Mouse (Mus musculus) spleen, postnatal 14 days (tissue): ENCODE measurements around the gene Itsn1.

ENCODE experiments used
- DNase-seq, 2 experiments: peaks; one replicate each; pipeline ENCODE4 v3.0.0; 2021 to 2022; ENCODE audit warnings: low spot score in 2 of 2

The Itsn1 gene

GRCm38 (mm10) chr16:91768586-91768985 lies 39.5 kb downstream of the Itsn1 start:
- no peak for DNase-seq

DNA sequence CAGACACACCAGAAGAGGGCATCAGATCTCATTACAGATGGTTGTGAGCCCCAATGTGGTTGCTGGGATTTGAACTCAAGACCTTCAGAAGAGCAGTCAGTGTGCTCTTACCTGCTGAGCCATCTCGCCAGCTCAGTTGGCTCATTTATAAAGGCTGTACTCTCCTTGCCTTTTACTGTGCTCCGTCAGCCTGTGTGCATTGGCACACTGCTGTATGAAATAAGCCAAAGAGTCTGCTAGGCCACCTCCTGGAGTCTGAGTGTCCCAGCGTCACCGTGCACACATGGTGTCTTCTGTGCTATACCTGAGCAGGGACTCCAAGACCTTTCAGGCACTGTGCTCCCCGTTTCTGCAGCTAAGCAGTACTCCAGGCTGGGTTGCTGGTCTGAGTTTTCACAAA lies 40.8 kb downstream of the Itsn1 start:
- DNase-seq: no peak

DNA sequence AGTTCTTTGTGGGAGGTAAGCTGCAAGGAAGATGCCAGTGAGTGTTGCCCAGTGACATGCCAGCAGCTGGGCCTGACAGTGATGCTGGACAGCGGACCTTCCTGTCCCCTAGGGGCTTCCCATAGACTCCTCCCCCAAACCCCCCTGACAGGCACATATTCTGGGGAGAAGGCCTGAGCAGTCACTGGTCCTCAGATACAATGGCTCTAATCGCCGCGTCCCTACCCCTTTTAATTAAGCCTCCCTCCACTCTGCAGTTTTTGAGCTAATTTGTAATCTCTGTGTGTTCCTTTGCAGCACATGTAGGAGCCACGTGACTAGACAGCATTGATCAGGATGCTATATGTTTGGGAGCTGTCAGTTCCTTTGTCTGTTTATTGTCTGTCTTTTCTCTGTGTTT lies 41.6 kb downstream of the Itsn1 start:
- DNase-seq: no peak

GRCm38 (mm10) chr16:91771334-91771733 lies 42.3 kb downstream of the Itsn1 start:
- no peak for DNase-seq

- DNase-seq: no peak
Measured at GRCm38 (mm10) chr16:91772586-91772985, 43.5 kb downstream of the Itsn1 start.

GRCm38 (mm10) chr16:91779576-91779975 lies 50.5 kb downstream of the Itsn1 start:
- DNase-seq: no peak

- no peak for DNase-seq
Measured at GRCm38 (mm10) chr16:91780151-91780550, 51.1 kb downstream of the Itsn1 start.

- no peak for DNase-seq
Measured at GRCm38 (mm10) chr16:91780826-91781225, 51.7 kb downstream of the Itsn1 start.

DNA sequence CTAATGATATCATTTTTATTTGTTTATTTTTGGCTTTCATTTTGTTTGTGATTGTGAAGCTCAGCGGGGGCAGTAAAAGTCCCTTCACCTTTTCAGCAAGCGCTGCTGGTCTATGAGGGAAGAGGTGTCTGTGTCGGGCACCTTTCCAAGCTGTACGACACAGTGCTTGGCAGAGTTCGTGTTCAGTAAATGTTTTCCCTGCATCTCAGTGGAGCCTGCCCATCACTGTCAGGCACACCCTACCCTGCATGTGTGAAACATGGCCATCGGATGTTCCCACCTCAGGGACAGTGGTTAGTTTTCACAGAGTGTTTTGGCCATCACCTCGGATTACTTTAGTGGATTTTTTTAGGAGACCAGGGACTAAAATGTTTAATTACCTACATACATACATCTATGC lies 54.1 kb downstream of the Itsn1 start:
- DNase-seq: no peak

GRCm38 (mm10) chr16:91784298-91784697 lies 55.2 kb downstream of the Itsn1 start:
- no peak for DNase-seq

GRCm38 (mm10) chr16:91786425-91786824 lies 57.3 kb downstream of the Itsn1 start:
- no peak for DNase-seq

DNA sequence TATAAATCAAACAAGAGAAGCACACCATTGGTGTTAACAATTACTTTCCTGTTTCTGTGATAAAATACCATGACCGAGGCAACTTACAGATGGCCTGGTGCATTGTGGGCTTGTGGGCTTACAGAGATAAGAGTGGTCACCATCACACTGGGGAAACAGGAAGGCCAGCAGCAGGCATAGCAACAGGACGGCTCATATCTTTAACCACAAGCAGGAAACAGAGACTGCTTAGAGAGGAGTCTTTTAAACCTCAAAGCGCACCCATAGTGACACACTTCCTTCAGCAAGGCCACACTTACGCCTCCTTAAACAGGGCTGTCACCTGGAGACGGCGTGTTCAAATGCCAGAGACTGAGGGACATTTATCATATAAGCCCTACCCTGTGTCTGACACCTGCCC lies 60.6 kb downstream of the Itsn1 start:
- DNase-seq: no peak

GRCm38 (mm10) chr16:91792477-91793196 lies 63.6 kb downstream of the Itsn1 start:
- no peak for DNase-seq

DNA sequence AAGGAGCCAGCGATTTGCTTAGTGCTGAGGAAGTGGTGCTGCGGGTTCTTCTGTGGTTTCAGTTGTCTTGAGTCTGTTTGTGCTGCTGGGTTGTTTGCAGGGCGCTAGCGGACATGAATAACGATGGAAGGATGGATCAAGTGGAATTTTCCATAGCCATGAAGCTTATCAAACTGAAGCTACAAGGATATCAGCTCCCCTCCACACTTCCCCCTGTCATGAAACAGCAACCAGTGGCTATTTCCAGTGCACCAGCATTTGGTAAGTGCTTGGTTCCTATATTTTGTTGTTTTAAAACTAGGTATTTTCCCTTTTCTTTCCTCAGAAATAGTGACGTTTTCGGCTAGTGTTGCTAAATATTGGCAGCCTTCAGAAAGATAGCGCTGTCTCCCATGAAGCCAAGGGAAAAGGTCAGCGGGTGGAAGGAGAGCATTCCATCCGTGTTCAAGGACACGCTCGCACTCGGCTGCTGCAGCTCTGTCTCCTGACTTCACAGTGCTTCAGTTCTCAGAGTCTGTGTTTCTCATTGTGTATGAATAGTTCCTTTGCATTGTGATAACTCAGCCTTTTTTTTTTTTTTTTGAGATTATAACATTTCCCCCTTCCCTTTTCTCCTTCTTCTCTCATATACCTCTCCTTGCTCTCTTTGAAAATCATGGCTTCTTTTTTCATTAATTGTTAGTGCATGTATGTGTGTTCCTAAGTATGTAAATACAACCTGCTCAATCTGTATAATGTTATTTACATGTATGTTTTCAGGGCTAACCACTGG lies 64.6 kb downstream of the Itsn1 start:
- DNase-seq: no peak

GRCm38 (mm10) chr16:91794306-91794705 lies 65.2 kb downstream of the Itsn1 start:
- DNase-seq: no peak

GRCm38 (mm10) chr16:91795044-91795443 lies 66.0 kb downstream of the Itsn1 start:
- no peak for DNase-seq

DNA sequence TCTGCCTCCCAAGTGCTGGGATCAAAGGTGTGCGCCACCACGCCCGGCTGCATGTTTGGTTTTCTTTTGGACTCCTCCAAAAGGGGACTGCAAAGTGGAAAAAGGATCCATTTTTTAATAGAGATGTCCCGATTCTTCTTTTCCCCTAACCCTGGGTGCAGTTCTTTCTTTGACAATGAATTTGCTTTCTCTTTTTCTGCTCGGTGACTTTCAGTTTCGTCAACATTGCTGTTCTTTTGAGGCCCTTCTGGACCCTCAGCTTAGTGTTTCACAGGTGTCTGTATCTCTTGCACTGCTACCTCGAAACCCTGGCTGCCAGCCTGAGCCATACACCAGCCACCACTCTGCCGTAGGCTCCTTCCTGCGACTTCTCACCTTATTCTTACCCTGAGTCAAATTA lies 66.5 kb downstream of the Itsn1 start:
- DNase-seq: no peak

DNA sequence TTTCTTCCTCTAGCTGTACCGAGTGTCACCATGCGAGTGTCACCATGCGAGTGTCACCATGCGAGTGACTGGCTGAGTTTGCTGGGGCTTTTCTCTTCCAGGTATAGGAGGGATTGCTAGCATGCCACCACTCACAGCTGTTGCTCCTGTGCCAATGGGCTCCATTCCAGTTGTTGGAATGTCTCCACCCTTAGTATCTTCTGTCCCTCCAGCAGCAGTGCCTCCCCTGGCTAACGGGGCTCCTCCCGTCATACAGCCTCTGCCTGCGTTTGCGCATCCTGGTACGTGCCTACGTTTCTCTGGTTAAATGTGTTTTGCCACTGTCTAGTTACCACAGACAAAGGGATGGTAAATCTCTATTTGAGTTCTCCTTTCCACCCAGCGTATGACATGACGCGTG lies 72.3 kb downstream of the Itsn1 start:
- DNase-seq: peak in 1 of 2 experiments; percentile 22

- no peak for DNase-seq
Measured at GRCm38 (mm10) chr16:91802461-91803062, 73.5 kb downstream of the Itsn1 start.

GRCm38 (mm10) chr16:91804418-91804817 lies 75.3 kb downstream of the Itsn1 start:
- DNase-seq: peak in 1 of 2 experiments; percentile 27

DNA sequence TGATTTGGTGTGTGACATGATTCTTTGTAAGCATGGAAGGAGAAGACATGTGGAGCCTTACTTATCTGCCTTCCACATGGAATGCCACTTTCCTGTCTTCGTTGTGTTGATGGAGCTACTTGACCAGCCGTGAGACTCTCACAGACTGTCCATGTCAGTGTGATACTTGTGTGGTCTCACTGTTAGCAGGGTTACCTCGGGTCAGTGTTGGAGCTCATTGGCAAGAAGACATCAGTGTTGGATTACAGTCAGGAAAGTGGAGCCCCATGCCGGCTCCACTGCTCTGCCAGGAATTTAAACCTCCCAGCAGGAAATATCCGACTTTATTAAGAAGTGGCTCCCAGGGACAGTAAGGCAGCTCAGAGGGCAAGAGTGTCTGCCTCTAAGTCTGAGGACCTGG lies 75.8 kb downstream of the Itsn1 start:
- no peak for DNase-seq

- DNase-seq: no peak
Measured at GRCm38 (mm10) chr16:91810235-91810634, 81.2 kb downstream of the Itsn1 start.

GRCm38 (mm10) chr16:91811339-91811738 lies 82.3 kb downstream of the Itsn1 start:
- no peak for DNase-seq
